21 mouse cellular contexts compared by ENCODE assay signal in genomic region chr17:45881284-45881683, GRCm38 (mm10).
"Had no signal": no experiment of that assay in that cellular context is flagged by ENCODE, and none has a peak within 500 bp of the region (broad histone marks: within the 10 kb centered on the region; RNA-seq: fewer than 3 reads in every experiment).

No protein-coding gene starts in this region.

- H3K27me3 ChIP-seq: intestine, embryonic 15.5 days had no signal

- DNase-seq: gastrocnemius, postnatal 14 days; gastrocnemius, postnatal 36 days; heart, adult 11 months; heart, adult 2 months; heart, postnatal 14 days; heart, postnatal 36 days; kidney, adult 18-20 months; kidney, adult 8-10 months; kidney, postnatal 10 days; kidney, postnatal 25 days; kidney, postnatal 4 days; left cerebral cortex, postnatal 4 days had no signal

- H3K27ac ChIP-seq: heart, adult 2 months; heart, embryonic 13.5 days; heart, embryonic 15.5 days; hindbrain, embryonic 13.5 days; intestine, embryonic 15.5 days; layer of hippocampus, adult 2 months; limb, embryonic 13.5 days; limb, embryonic 15.5 days; liver, embryonic 12.5 days; liver, embryonic 14.5 days had no signal

- H3K36me3 ChIP-seq: heart, embryonic 13.5 days; heart, embryonic 15.5 days; hindbrain, embryonic 13.5 days; intestine, embryonic 15.5 days; limb, embryonic 13.5 days; limb, embryonic 15.5 days; liver, embryonic 12.5 days had no signal

- H3K4me3 ChIP-seq: heart, adult 2 months; heart, embryonic 13.5 days; heart, embryonic 15.5 days; hindbrain, embryonic 13.5 days; intestine, embryonic 15.5 days; layer of hippocampus, adult 2 months; limb, embryonic 13.5 days; limb, embryonic 15.5 days; liver, embryonic 12.5 days had no signal
